Mouse (Mus musculus): ENCODE results near the gene Ldha.

Gene Ldha

GRCm38 (mm10) chr7:46838104-46838671, 3.1 kb upstream of the Ldha start:
- DNase-seq (ENCODE audit: extremely low spot score) = peak; percentile 64

- no peak for DNase-seq (ENCODE audit: extremely low spot score)
Measured at GRCm38 (mm10) chr7:46838891-46839302, 2.4 kb upstream of the Ldha start.

- no peak for DNase-seq (ENCODE audit: extremely low spot score)
Measured at GRCm38 (mm10) chr7:46839446-46839845, 1.8 kb upstream of the Ldha start.

- DNase-seq (ENCODE audit: extremely low spot score) = no peak
Measured at GRCm38 (mm10) chr7:46839861-46840260, 1.4 kb upstream of the Ldha start.

- no peak for DNase-seq (ENCODE audit: extremely low spot score)
Measured at GRCm38 (mm10) chr7:46840326-46840725, 949 bp upstream of the Ldha start.

- no peak for DNase-seq (ENCODE audit: extremely low spot score)
Measured at GRCm38 (mm10) chr7:46842278-46842677, 1.0 kb downstream of the Ldha start.

GRCm38 (mm10) chr7:46843576-46843975, 2.3 kb downstream of the Ldha start:
- no peak for DNase-seq (ENCODE audit: extremely low spot score)

- peak; percentile 96 for DNase-seq (ENCODE audit: extremely low spot score)
Measured at GRCm38 (mm10) chr7:46845211-46845977, 4.1 kb downstream of the Ldha start.

GRCm38 (mm10) chr7:46845978-46846485, 4.8 kb downstream of the Ldha start:
- DNase-seq (ENCODE audit: extremely low spot score) = no peak

GRCm38 (mm10) chr7:46846486-46847244, 5.4 kb downstream of the Ldha start:
- DNase-seq (ENCODE audit: extremely low spot score) = peak; percentile 73

- no peak for DNase-seq (ENCODE audit: extremely low spot score)
Measured at GRCm38 (mm10) chr7:46849287-46849686, 8.0 kb downstream of the Ldha start.

- DNase-seq (ENCODE audit: extremely low spot score) = no peak
Measured at GRCm38 (mm10) chr7:46851026-46851425, 9.8 kb downstream of the Ldha start.

GRCm38 (mm10) chr7:46852666-46853065, 11.4 kb downstream of the Ldha start:
- no peak for DNase-seq (ENCODE audit: extremely low spot score)

- no peak for DNase-seq (ENCODE audit: extremely low spot score)
Measured at GRCm38 (mm10) chr7:46853365-46853764, 12.1 kb downstream of the Ldha start.

GRCm38 (mm10) chr7:46855866-46856560, 14.7 kb downstream of the Ldha start:
- DNase-seq (ENCODE audit: extremely low spot score) = no peak

- DNase-seq (ENCODE audit: extremely low spot score) = no peak
Measured at GRCm38 (mm10) chr7:46857436-46857835, 16.2 kb downstream of the Ldha start.

- no peak for DNase-seq (ENCODE audit: extremely low spot score)
Measured at GRCm38 (mm10) chr7:46859031-46859430, 17.8 kb downstream of the Ldha start.

GRCm38 (mm10) chr7:46860996-46861395, 19.7 kb downstream of the Ldha start, which contains the start of gene Ldhc:
Gene Ldhc, plus strand, starts transcription at chr7:46861203.
- DNase-seq (ENCODE audit: extremely low spot score) = no peak

- no peak for DNase-seq (ENCODE audit: extremely low spot score)
Measured at GRCm38 (mm10) chr7:46871988-46872387, 30.7 kb downstream of the Ldha start.

GRCm38 (mm10) chr7:46876841-46877240, 35.6 kb downstream of the Ldha start:
- no peak for DNase-seq (ENCODE audit: extremely low spot score)

- no peak for DNase-seq (ENCODE audit: extremely low spot score)
Measured at GRCm38 (mm10) chr7:46877255-46877654, 36.0 kb downstream of the Ldha start.

- no peak for DNase-seq (ENCODE audit: extremely low spot score)
Measured at GRCm38 (mm10) chr7:46879851-46880250, 38.6 kb downstream of the Ldha start.

Data from embryo, embryonic 9.5 days (tissue).